Mouse (Mus musculus): ENCODE data around the gene Slc4a3. TPM values are rescaled to one million over a fixed set of nuclear protein-coding genes. Genes with fewer than 3 reads are reported as not detected.

Gene Slc4a3
- polyA plus RNA-seq, 1 experiment, result 29.7 TPM

DNA sequence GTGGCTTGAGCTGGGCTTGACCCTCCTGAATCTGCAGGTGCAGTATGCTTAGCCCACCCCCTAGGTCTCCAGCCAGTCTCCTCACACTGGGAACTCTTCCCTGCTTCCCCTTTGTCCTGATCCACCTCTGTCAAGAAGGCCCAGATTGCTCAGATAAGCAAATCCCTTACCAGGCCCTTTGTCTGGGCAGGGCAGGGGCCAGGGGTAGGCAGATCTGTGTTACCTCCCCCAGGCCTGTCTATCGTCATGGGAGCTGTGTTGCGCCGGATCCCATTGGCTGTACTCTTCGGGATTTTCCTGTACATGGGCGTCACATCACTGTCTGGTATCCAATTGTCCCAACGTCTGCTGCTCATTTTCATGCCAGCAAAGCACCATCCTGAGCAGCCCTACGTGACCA is 11.0 kb downstream of the Slc4a3 start:
- H3K4me1 ChIP-seq (ENCODE audit: control insufficient read depth, insufficient read depth, low read length), result no peaks in the 10 kb centered on the region
- DNase-seq, result no peak
- no peak overlapping the region for H3K4me3 ChIP-seq (replicated peaks; ENCODE audit: extremely low read depth, low read depth, low read length)
- 91% methylated on average over 7 of the region's 7 CpGs for WGBS
- no peak for TF ChIP-seq CTCF (IDR thresholded peaks at IDR 0.05; ENCODE audit: insufficient read depth, low read length)
- no peak for TF ChIP-seq POLR2A (IDR thresholded peaks at IDR 0.05; ENCODE audit: borderline replicate concordance, extremely low read depth, low read depth, low read length)

DNA sequence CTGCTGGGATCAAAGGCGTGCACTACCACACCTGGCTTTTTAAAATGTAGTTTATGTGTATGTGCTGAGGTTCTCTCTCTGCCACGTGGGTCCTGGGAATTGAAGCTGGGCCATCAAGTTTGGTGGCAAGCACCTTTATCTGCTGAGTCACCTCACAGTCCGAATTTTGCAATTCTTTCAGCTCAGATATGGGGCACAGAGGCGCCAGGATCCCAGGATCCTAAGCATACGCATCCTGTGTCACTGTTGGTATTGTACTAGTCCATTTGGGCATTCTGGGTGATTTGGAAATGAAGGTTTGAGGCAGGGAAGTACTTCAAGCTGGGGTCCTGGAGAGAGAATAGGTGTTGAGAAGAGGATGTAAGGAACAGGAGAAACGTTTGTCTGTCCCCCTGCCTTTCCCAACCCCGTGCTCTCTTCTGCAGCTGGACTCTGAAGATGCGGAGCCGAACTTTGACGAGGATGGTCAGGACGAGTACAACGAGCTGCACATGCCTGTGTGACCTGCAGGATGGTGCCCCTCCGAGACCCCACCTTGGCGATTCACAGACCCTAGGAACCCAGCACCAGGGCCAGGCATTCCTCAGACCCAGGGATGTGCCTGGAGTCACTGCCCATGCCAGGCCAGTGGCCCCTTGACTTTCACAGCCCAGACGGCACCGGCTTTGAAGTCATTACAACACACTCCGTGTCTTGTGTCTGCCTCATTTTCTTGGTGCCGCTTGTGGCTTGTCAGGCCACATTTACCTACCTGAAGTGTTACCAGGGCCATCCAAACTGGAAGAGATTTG is 12.5 kb downstream of the Slc4a3 start:
- H3K4me3 ChIP-seq (replicated peaks; ENCODE audit: extremely low read depth, low read depth, low read length), result no peak overlapping the region
- TF ChIP-seq POLR2A (IDR thresholded peaks at IDR 0.05; ENCODE audit: borderline replicate concordance, extremely low read depth, low read depth, low read length) (no peak), CTCF (IDR thresholded peaks at IDR 0.05; ENCODE audit: insufficient read depth, low read length) (no peak)
- 79% methylated on average over 18 of the region's 18 CpGs for WGBS
- DNase-seq, result no peak
- no peaks in the 10 kb centered on the region for H3K4me1 ChIP-seq (ENCODE audit: control insufficient read depth, insufficient read depth, low read length)

DNA sequence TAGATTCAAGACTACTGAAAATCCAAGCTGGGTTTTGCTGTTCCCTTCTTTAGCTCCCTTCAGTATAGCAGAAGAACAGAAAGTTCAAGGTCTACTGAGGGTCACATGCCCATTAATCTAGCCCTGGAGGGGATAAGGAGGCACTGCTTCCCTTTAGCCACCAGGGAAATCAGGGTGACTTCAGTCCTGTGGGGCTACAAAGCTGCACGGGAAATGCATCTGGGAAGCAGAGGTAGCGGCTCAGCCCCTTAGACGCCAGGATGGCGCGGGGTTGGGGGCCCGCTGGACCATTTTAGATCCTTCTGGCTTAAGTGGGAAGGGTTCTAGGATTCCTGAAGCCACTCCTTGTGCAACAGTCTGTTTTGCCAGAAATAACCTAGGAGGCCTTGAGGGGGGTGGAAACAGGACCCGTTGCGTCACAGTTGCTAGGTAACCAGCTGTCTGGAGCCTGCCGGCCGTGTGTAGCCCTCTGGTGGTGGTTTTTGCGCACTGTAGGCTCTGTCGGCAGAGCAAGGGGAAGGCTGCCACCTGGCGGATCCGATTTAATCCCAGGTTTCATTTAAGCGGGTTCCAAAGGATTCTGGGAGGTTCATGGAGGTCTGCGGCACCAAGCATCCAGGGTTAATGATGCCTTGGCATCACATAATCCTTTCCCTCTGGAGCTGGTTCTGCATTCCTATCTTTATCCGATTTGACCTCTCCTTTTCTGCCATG is 13.3 kb downstream of the Slc4a3 start:
- Histone ChIP-seq H3K4me1 (ENCODE audit: control insufficient read depth, insufficient read depth, low read length) (no peaks in the 10 kb centered on the region), H3K4me3 (replicated peaks; ENCODE audit: extremely low read depth, low read depth, low read length) (no peak overlapping the region)
- peak; percentile 87 for DNase-seq
- peak; percentile 97 for TF ChIP-seq CTCF (IDR thresholded peaks at IDR 0.05; ENCODE audit: insufficient read depth, low read length)
- TF ChIP-seq POLR2A (IDR thresholded peaks at IDR 0.05; ENCODE audit: borderline replicate concordance, extremely low read depth, low read depth, low read length), result no peak
- WGBS, result 7% methylated on average over 17 of the region's 17 CpGs

DNA sequence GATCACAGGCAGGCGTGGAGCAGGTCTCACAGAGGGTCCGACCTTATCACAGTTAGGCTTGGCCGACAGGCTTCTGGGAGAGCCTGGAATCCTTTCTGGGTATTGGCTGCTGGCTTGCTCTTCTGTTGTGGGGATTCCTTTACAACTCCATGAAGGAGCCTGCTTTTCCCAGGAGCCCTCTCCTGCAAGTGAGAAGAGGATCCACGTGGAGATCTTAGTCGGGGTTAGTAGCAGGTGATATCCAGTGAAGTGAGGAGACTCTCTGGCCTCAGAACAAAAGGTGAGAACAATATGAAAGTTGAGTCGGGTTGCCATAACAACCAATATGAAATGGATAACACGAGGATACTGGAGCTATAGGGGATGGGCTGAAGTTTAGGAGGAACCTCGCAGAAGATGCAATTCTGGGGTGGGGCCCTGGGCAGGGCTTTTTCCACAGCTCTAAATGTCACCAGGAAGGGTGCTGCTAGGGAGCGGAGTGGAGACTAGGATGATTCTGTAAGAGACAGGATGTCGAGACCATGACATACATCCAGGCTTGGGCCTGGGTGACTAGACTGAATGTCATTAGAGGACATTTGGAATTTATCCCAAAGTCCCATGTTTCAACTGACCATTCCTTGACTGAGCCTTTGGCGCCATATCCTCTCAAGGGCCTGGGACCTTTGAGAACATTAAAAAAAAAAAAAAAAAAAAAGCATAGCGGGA is 14.3 kb downstream of the Slc4a3 start:
- DNase-seq, result no peak
- WGBS, result 73% methylated on average over 12 of the region's 12 CpGs
- no peak for TF ChIP-seq POLR2A (IDR thresholded peaks at IDR 0.05; ENCODE audit: borderline replicate concordance, extremely low read depth, low read depth, low read length)
- TF ChIP-seq CTCF (IDR thresholded peaks at IDR 0.05; ENCODE audit: insufficient read depth, low read length), result no peak
- Histone ChIP-seq H3K4me3 (replicated peaks; ENCODE audit: extremely low read depth, low read depth, low read length) (no peak overlapping the region), H3K4me1 (ENCODE audit: control insufficient read depth, insufficient read depth, low read length) (no peaks in the 10 kb centered on the region)

DNA sequence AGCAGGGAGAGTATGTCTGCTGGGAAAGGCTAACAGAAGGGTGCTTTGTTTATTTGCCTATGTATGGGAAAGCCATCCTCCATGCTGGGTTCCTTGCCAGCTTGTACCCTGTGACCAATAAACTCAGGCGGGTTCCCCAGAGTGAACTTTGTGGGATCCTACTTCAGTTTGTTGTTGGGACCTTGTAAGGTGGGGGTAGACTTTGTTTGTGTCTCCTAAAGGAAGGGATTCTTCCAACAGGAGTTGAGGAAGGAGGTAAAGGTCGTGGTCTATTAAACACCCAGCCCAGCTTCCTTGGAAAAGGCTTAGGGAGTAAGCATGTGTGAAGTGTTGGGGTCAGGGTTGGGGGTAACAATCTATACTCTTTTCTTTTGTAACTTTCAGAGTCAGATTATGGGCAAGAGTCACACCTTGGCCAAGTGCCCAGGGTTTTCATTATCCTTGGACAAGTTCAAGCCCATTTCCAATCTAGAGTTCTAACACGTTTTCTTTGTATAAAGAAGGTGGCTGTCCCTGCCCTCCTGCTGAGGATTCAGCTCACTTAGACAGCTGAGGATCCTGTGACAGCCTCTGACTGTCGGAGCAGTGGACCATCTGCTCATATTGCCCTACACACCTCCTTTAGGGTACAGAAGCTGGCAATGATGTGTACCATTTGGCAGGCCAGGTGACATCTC is 15.3 kb downstream of the Slc4a3 start:
- WGBS, result 40% methylated on average over 4 of the region's 4 CpGs
- Histone ChIP-seq H3K4me1 (ENCODE audit: control insufficient read depth, insufficient read depth, low read length) (no peaks in the 10 kb centered on the region), H3K4me3 (replicated peaks; ENCODE audit: extremely low read depth, low read depth, low read length) (no peak overlapping the region)
- no peak for TF ChIP-seq POLR2A (IDR thresholded peaks at IDR 0.05; ENCODE audit: borderline replicate concordance, extremely low read depth, low read depth, low read length)
- no peak for TF ChIP-seq CTCF (IDR thresholded peaks at IDR 0.05; ENCODE audit: insufficient read depth, low read length)
- no peak for DNase-seq

DNA sequence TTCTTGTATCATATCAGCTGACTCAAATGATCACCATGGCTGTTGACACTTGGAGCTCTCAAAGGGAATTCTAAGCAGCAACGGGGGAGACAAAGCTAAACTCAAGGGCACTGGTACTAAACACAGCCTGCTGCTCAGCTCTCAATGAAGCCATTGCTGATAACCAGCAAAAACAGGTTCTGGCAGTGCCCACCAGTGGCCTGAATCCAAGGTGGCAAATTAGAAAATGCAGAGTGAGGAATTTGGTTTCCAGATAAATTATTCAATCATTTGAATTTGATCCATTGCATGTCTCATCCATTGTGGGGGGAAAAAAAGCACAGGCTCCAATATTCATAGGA is 15.8 kb downstream of the Slc4a3 start:
- H3K4me1 ChIP-seq (ENCODE audit: control insufficient read depth, insufficient read depth, low read length), result no peaks in the 10 kb centered on the region
- DNase-seq, result no peak
- TF ChIP-seq CTCF (IDR thresholded peaks at IDR 0.05; ENCODE audit: insufficient read depth, low read length) (no peak), POLR2A (IDR thresholded peaks at IDR 0.05; ENCODE audit: borderline replicate concordance, extremely low read depth, low read depth, low read length) (no peak)
- no peak overlapping the region for H3K4me3 ChIP-seq (replicated peaks; ENCODE audit: extremely low read depth, low read depth, low read length)
- 31% methylated on average over 1 of the region's 1 CpGs for WGBS

DNA sequence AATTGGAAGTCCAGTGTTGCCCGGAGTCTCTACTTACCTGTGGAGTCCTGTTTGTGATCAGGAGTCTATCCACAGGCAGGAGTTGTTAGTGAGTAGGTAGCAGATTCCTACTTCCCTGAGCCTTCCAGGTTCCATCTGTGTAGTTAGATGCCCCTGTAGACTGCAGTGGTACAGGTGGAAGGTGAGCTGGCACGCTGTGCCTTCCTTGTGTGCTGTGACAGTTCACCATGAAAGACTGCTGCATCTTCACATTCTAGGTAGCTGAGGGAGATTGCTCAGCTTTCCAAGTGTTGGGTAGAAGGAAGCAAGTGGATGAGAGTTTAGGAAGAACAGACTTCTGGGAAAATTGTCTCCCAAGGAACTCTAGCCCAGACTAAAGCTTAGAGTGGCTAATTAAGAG is 18.0 kb downstream of the Slc4a3 start:
- 87% methylated on average over 2 of the region's 2 CpGs for WGBS
- no peaks in the 10 kb centered on the region for H3K4me1 ChIP-seq (ENCODE audit: control insufficient read depth, insufficient read depth, low read length)
- H3K4me3 ChIP-seq (replicated peaks; ENCODE audit: extremely low read depth, low read depth, low read length), result no peak overlapping the region
- TF ChIP-seq POLR2A (IDR thresholded peaks at IDR 0.05; ENCODE audit: borderline replicate concordance, extremely low read depth, low read depth, low read length), result no peak
- TF ChIP-seq CTCF (IDR thresholded peaks at IDR 0.05; ENCODE audit: insufficient read depth, low read length), result no peak
- no peak for DNase-seq

DNA sequence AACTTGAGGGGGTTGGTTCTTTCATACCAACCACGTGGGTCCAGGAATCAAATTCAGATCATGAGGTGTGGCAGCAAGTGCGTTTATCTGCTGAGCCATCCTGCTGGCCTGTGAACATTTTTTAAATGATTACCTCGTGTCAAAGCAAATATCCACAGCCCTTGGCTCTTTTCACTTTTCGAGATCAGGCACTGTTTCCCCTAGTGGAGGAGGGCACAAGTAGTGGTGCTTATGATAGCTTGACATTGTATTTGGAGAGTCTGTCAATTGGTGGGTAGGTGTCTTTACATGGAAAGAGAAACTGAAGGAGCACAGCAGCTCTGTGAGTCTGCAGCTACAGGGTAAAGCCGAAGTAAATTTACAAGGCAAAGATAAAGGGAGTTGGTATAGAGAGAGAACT is 18.9 kb downstream of the Slc4a3 start:
- no peak for DNase-seq
- Histone ChIP-seq H3K4me3 (replicated peaks; ENCODE audit: extremely low read depth, low read depth, low read length) (no peak overlapping the region), H3K4me1 (ENCODE audit: control insufficient read depth, insufficient read depth, low read length) (no peaks in the 10 kb centered on the region)
- WGBS, result 29% methylated on average over 5 of the region's 5 CpGs
- TF ChIP-seq CTCF (IDR thresholded peaks at IDR 0.05; ENCODE audit: insufficient read depth, low read length), result no peak
- no peak for TF ChIP-seq POLR2A (IDR thresholded peaks at IDR 0.05; ENCODE audit: borderline replicate concordance, extremely low read depth, low read depth, low read length)

DNA sequence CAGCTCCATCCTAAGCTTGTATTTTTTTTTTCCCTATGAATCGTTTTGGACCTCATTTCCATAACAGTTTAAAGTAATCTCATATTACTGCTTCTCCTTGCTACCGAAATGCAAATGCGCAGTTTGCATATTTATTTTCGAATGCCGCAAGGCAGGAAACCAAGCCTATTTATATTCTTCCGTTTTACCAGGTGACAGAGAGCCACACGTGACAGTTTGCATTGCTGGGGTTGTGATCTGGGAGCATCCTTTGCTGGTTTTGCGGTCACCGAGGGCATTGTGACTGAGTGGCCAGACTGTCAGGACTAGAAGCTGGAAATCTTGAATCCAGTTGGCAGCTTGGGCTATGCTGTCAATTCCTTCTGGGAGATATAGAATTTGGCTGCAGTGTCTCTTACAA is 19.6 kb downstream of the Slc4a3 start:
- no peak for TF ChIP-seq POLR2A (IDR thresholded peaks at IDR 0.05; ENCODE audit: borderline replicate concordance, extremely low read depth, low read depth, low read length)
- no peak for TF ChIP-seq CTCF (IDR thresholded peaks at IDR 0.05; ENCODE audit: insufficient read depth, low read length)
- no peaks in the 10 kb centered on the region for H3K4me1 ChIP-seq (ENCODE audit: control insufficient read depth, insufficient read depth, low read length)
- no peak for DNase-seq
- 33% methylated on average over 9 of the region's 9 CpGs for WGBS
- H3K4me3 ChIP-seq (replicated peaks; ENCODE audit: extremely low read depth, low read depth, low read length), result no peak overlapping the region
